Mouse (Mus musculus) neural tube, embryonic 12.5 days (tissue): ENCODE data around the gene Gm20388. TPM values are rescaled to one million over a fixed set of nuclear protein-coding genes. Genes with fewer than 3 reads are reported as not detected.

Source experiments
- ATAC-seq: fragments of 200-750 bp; cut with Nextera tagmentation; 2 replicates; pipeline ENCODE4 v1.8.0; 2017; ENCODE audit warnings: low read depth, mild to moderate bottlenecking, moderate TSS enrichment, moderate library complexity; ENCODE audit not compliant: low FRiP score
- H3K27ac ChIP-seq: fragments of 300-500 bp; sonication (generic); 2 replicates; pipeline ENCODE4 v1.5.1; 2016
- H3K27me3 ChIP-seq: fragments of 300-500 bp; sonication (generic); replicated peaks from 2 replicates; pipeline ENCODE4 v1.6.1; 2016; ENCODE audit warnings: mild to moderate bottlenecking
- H3K36me3 ChIP-seq: fragments of 300-500 bp; sonication (generic); 2 replicates; pipeline ENCODE4 v1.6.1; 2016; ENCODE audit warnings: mild to moderate bottlenecking
- H3K4me1 ChIP-seq: fragments of 300-500 bp; sonication (generic); 2 replicates; pipeline ENCODE4 v1.6.1; 2016
- H3K4me2 ChIP-seq: fragments of 300-500 bp; sonication (generic); replicated peaks from 2 replicates; pipeline ENCODE4 v1.6.1; 2016; ENCODE audit warnings: mild to moderate bottlenecking
- H3K4me3 ChIP-seq: fragments of 300-500 bp; sonication (generic); 2 replicates; pipeline ENCODE4 v1.5.1; 2016
- H3K9ac ChIP-seq: fragments of 300-500 bp; sonication (generic); 2 replicates; pipeline ENCODE4 v1.6.1; 2016; ENCODE audit warnings: mild to moderate bottlenecking
- H3K9me3 ChIP-seq: fragments of 300-500 bp; sonication (generic); 2 replicates; pipeline ENCODE4 v1.6.1; 2016; ENCODE audit warnings: mild to moderate bottlenecking
- WGBS: fragments of 180-500 bp; shearing (Covaris S2); methylation state at CpG from one replicate; pipeline ENCODE4 v1.1.7; 2016; 5-methylcytosine and 5-hydroxymethylcytosine counted together
- polyA plus RNA-seq: library from polyadenylated mRNA; unstranded; fragments of >200 nt; fragmentation: Nextera tagmentation; extraction: Ambion mirVana; gene quantifications from 2 replicates; pipeline ENCODE4 v1.2.1, GENCODE M21; 2016

Gene Gm20388
- polyA plus RNA-seq, 1 experiment from 2014 or later = not detected

DNA sequence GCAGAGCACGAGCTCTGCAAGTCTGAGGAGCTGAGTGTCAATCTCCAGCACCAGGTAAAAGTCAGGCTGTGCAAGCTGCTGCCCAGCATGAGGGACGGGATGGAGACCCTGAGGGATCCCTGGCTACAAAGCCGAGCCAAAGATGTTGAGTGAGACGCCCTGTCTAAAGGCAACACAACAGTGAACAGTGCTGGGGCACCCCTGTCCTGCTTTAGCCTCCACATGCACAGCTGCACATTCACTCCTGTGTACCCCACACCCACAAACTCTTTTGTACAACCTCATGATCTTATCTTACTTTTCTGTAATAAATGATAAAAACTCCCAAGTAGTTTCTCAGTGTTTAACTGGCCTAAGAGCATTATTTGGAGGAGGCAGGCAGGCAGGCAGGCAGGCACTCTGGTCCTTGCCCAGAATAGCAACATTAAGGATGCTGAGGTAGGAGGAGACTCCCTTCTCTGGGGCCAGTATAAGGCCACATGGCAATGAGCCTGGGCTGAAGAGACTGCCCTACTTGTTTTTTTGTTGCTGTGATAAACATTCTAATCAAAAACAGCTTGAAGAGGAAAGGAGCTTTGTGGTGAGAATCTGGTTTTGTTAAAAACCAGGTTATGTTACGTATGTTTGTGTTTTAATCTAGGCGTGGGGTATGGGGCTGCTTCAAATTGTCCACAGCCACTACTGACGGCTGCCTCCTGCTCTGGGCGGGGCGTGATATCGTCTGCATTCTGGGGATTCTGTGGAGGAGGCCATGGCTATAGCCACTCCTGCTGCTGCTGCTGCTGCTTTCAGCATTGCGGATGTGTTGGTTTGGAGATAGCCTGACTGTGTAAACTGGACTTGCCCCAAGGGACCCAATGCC is 3007.1 kb downstream of the Gm20388 start:
- no peak overlapping the region for H3K4me3 ChIP-seq
- no peak overlapping the region for H3K4me2 ChIP-seq
- H3K27ac ChIP-seq = no peak overlapping the region
- no peak for ATAC-seq
- H3K36me3 ChIP-seq = peaks cover 20% of the 10 kb centered on the region
- peaks cover 25% of the 10 kb centered on the region for H3K4me1 ChIP-seq
- no peaks in the 10 kb centered on the region for H3K27me3 ChIP-seq
- no peaks in the 10 kb centered on the region for H3K9me3 ChIP-seq
- no peak overlapping the region for H3K9ac ChIP-seq
- WGBS = 72% methylated on average over 11 of the region's 11 CpGs

DNA sequence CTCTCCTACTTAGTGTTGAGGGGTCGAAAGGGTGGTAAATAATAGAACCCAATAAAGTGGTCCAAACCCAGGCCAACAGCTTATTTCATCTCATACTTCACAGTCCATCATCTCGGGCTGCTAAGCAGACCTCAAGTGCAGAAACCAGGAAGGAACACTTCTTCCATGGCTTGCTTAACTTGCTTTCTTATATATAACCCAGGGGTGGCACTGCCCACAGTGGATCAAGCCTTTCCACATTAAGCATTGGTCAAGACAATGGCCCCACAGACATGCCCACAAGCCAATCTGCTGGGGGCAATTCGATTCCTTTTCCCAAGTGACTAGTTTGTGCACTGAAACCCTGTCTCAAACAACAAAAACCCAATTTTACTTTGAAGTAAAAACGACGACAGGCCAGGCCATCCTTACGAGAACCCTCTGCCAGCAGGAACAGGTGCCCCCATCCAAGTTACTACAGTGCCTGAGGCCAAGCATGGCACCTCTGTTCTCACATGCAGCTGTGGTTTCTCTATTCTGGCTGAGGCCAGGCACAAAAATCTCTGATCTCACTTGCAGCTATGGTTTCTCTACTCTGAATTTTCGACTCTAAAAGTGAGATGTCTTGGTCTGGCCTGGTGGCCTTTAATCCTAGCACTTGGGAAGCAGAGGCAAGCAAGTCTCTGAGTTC is 3007.9 kb downstream of the Gm20388 start:
- Histone ChIP-seq H3K4me2 (no peak overlapping the region), H3K36me3 (peaks cover 15% of the 10 kb centered on the region), H3K9ac (no peak overlapping the region), H3K27me3 (no peaks in the 10 kb centered on the region), H3K4me3 (no peak overlapping the region), H3K9me3 (no peaks in the 10 kb centered on the region), H3K27ac (no peak overlapping the region), H3K4me1 (peaks cover 25% of the 10 kb centered on the region)
- ATAC-seq = no peak
- 77% methylated on average over 7 of the region's 7 CpGs for WGBS

DNA sequence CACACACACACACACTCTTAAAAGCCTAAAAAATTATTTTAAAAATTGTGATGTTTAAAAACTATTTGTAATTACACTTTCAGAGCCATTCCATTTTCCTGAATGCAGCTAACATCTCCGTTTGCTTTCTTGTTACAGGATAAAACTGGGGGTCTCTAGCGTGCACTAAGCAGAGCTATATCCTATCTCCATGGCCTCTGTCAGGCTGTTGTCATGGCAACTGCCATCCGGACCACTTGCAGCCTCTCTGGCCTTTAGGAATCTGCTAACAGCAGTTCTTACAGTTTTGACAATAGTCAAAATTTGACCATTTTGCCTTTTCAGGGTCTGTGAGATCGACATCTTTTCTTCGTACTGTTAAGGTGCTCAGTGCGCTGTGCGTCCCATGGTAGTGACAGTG is 3010.2 kb downstream of the Gm20388 start:
- Histone ChIP-seq H3K4me3 (no peak overlapping the region), H3K36me3 (no peaks in the 10 kb centered on the region), H3K4me1 (peaks cover 25% of the 10 kb centered on the region), H3K9me3 (no peaks in the 10 kb centered on the region), H3K4me2 (no peak overlapping the region), H3K27ac (no peak overlapping the region), H3K9ac (no peak overlapping the region), H3K27me3 (no peaks in the 10 kb centered on the region)
- WGBS = 76% methylated on average over 7 of the region's 7 CpGs
- ATAC-seq = no peak

DNA sequence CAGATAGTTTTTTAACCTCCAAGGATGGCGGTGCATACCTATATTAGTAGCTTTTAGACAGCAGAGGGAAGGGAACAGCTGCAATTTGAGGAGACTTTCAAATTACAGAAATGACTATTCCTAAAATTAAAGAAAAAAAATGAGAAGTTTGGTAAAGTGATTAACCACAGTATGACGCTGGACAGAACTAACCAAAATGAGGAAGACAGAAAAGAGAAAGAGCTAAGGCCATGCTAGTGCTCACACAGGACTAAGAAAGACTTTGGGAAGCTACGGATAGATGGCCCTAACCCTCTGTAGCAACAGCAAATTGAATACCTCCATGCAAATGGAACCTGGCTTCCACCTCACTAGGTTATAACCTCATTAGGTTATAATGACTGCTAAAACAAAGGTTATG is 3012.3 kb downstream of the Gm20388 start:
- Histone ChIP-seq H3K27me3 (no peaks in the 10 kb centered on the region), H3K4me1 (peaks cover 20% of the 10 kb centered on the region), H3K27ac (no peak overlapping the region), H3K9ac (no peak overlapping the region), H3K36me3 (no peaks in the 10 kb centered on the region), H3K9me3 (no peaks in the 10 kb centered on the region), H3K4me2 (no peak overlapping the region), H3K4me3 (no peak overlapping the region)
- 88% methylated on average over 3 of the region's 3 CpGs for WGBS
- ATAC-seq = no peak

DNA sequence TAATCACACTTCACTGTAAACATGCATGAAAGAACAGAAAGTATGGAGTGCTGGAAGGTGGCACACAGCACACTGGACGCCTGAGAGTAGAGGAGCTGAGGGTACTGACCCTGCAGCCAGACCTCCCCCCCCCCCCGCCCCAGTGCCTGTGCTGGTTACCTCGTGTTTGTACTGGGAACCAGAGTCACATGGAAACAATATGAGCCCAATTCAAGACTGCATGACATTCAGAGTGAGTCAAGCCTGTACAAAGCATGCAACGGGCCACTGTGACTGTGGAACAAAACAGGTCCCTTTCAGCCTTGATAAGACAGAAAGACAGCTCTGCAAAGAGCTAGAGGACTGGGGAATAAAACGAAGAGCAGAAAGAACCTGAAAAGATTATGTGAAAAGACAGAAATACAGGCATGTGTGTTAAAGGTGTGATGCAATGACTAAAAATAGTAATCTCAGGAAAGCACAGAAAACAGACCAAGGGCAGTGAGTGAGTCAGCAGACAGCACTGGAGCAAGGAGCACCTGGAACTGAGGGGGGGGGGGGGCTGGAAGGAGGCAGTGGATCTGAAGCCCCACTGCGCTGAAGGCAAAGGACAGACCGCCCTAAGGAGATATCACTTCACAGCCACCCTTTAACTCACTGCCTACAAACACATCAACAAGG is 3012.9 kb downstream of the Gm20388 start:
- H3K4me1 ChIP-seq = peaks cover 13% of the 10 kb centered on the region
- no peak overlapping the region for H3K4me3 ChIP-seq
- H3K27ac ChIP-seq = no peak overlapping the region
- no peaks in the 10 kb centered on the region for H3K27me3 ChIP-seq
- ATAC-seq = no peak
- H3K9me3 ChIP-seq = no peaks in the 10 kb centered on the region
- no peak overlapping the region for H3K9ac ChIP-seq
- H3K36me3 ChIP-seq = no peaks in the 10 kb centered on the region
- WGBS = 66% methylated on average over 7 of the region's 7 CpGs
- no peak overlapping the region for H3K4me2 ChIP-seq

DNA sequence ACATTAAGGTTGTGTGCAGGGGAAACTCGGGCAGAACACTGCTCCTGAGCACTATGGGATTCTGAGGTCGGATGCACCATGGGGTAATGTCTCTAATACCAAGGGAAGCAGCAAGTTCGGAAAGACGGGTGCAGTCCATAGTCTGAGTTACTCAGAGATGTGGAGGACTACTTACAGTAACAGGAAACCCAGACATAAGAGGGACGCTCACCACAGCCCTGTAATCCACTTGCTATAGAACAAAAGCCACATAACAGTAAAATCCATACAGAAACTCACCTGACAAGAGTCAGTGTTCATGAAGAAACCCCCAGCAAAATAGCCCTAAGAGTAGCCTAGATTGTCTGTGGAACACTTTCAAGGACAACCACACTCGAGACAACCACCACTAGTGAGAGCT is 3013.4 kb downstream of the Gm20388 start:
- H3K4me2 ChIP-seq = no peak overlapping the region
- no peaks in the 10 kb centered on the region for H3K27me3 ChIP-seq
- H3K36me3 ChIP-seq = no peaks in the 10 kb centered on the region
- H3K9me3 ChIP-seq = no peaks in the 10 kb centered on the region
- peaks cover 8% of the 10 kb centered on the region; the same call in 1 of the 2 replicates for H3K4me1 ChIP-seq
- ATAC-seq = no peak
- H3K9ac ChIP-seq = no peak overlapping the region
- 81% methylated on average over 6 of the region's 6 CpGs for WGBS
- no peak overlapping the region for H3K27ac ChIP-seq
- H3K4me3 ChIP-seq = no peak overlapping the region

DNA sequence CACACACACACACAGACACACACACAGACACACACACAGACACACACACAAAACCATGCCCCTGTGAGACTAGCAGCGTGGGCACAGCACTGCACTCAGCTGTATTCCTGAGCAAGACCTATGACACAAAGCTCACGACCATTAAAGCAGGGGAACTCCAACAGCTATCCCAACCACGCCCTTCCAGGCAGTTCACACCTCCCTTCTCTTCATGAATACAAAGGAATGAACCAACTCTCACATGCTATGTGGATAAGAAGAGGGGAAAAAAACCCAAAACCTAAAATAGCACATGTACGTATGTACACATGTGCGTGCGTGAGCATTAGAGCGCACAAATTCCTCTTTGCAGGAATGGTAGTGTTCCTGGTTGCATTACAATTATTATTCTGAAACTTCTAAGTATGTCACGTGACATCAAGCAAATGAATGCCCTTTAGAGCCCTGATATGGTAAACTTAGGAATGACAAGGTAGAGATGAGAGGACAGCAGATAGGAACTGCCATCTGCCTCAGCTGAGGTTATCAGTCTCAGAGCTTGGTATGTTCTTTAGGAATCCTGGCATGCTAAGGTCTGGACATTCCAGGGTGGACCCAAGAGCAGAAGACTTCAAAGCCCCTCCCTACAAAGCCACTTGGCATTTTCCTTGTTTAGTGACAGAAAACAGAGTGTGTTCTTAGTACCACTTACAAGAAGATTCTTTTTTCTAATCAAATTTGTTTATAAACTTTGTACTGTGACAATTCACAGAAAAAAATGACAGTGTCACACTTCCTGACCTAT is 3015.5 kb downstream of the Gm20388 start:
- Histone ChIP-seq H3K4me3 (no peak overlapping the region), H3K4me1 (peaks cover 5% of the 10 kb centered on the region; the same call in 1 of the 2 replicates), H3K9me3 (no peaks in the 10 kb centered on the region), H3K36me3 (no peaks in the 10 kb centered on the region), H3K27me3 (no peaks in the 10 kb centered on the region), H3K9ac (no peak overlapping the region), H3K4me2 (no peak overlapping the region), H3K27ac (no peak overlapping the region)
- WGBS = 90% methylated on average over 8 of the region's 8 CpGs
- ATAC-seq = no peak

DNA sequence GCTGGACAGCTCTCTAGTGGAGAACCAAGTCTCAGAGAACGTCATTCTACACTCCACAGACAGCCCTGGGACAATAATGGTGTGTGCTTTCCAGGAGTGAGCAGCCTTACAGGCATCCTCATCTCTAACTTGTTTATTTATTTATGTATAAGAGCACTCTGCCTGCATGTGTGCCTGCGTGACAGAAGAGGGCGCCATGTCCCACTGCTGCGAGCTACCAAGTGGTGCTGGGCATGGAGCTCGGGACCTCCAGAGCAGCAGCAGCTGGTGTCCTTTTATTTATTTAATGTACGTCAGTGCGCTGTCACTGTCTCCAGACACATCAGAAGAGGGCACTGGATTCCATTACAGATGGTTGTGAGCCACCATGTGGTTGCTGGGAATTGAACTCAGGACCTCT is 3016.1 kb downstream of the Gm20388 start:
- 80% methylated on average over 7 of the region's 7 CpGs for WGBS
- Histone ChIP-seq H3K4me3 (no peak overlapping the region), H3K4me2 (no peak overlapping the region), H3K27me3 (no peaks in the 10 kb centered on the region), H3K4me1 (0 out of 2 replicates have a peak, but pooled peaks cover 2% of the 10 kb centered on the region), H3K36me3 (no peaks in the 10 kb centered on the region), H3K27ac (no peak overlapping the region), H3K9me3 (no peaks in the 10 kb centered on the region), H3K9ac (no peak overlapping the region)
- ATAC-seq = no peak

DNA sequence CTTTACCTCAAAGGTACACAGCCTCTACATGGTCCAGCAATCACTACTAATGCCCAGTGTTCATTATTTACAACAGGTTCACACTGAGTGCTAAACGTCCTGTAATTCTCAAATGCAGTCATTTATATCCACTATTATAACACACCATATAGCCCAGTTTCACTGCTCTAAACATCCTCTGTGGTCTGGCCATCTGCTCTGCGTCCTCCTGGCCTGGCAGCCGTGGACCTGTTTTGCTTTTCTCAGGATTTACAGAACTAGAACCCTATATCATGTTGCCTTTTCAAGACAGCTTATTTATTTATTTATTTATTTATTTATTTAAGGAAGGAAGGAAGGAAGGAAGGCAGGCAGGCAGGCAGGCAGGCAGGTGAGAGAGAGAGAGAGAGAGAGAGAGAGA is 3017.2 kb downstream of the Gm20388 start:
- Histone ChIP-seq H3K9ac (no peak overlapping the region), H3K4me3 (no peak overlapping the region), H3K36me3 (no peaks in the 10 kb centered on the region), H3K27me3 (no peaks in the 10 kb centered on the region), H3K27ac (no peak overlapping the region), H3K4me1 (0 out of 2 replicates have a peak, but pooled peaks cover 7% of the 10 kb centered on the region), H3K9me3 (no peaks in the 10 kb centered on the region), H3K4me2 (no peak overlapping the region)
- ATAC-seq = no peak
- 92% methylated on average over 3 of the region's 3 CpGs for WGBS

DNA sequence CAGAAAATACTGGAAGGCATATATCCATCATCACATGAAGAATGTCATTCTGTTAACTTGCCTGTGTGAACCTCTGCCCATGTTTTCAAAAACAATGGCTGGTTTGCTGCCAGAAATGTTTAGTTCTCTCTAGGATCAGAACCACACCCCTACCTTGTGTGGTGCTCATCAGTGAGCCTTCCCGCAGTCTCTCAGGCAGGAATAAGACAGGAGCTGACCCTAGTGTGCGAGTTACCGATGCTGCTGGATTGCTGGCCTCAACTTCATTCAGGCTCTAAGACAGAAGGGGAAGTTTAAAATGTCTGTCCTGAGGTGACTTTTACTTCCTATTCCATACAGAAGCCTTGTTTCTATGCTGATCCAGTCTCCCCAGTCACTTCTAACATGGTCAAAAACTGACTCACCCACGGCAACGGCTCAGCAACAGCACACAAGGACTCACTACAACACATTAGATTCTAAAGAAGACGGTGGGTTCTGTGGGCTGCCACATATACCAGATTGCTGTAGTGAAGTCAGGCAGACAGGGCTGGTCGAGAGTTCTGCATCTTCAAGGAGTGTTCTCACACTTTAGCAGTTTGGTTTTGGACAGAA is 3018.1 kb downstream of the Gm20388 start:
- Histone ChIP-seq H3K4me3 (no peak overlapping the region), H3K9me3 (no peaks in the 10 kb centered on the region), H3K27ac (no peak overlapping the region), H3K36me3 (no peaks in the 10 kb centered on the region), H3K4me1 (0 out of 2 replicates have a peak, but pooled peaks cover 7% of the 10 kb centered on the region), H3K27me3 (no peaks in the 10 kb centered on the region), H3K4me2 (no peak overlapping the region), H3K9ac (no peak overlapping the region)
- no peak for ATAC-seq
- WGBS = 91% methylated on average over 7 of the region's 7 CpGs

DNA sequence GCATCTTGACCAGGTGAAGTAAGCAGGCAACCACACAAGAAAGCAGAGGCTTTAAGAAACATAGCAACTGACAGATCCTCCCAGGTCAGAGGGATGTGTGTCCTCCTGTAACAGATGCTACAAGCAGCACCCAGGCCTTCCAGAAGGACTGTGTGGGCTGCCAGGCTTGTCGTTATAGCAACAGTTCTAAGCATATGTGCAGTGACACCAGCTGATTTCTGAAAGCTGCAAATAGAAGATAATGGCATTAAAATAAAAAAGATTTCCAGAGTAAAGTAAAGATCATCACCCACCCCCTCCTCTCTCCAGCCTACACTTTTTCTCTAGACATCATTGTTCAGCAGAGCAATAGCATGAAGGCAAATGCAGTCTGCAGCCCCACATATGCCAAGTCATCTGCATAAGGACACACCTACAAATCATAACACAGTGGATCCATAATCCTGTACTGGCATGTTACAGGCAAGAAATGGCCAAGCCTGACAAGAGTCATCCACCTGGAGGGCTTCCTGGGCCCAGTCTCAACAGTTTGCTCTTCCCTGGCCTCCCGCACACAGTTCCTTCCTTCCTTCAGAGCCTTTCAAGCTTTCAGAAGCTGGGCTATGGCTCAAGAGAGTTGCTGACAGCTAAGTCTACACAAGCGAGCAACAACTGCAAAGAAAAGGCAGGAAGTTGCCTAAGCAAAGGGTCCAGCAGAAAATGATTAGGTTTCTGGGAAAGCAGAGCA is 3021.4 kb downstream of the Gm20388 start:
- WGBS = 83% methylated on average over 3 of the region's 3 CpGs
- H3K27me3 ChIP-seq = no peaks in the 10 kb centered on the region
- no peak for ATAC-seq

More for the DNA sequence above, 3021.4 kb downstream of the Gm20388 start:
- Histone ChIP-seq H3K27ac (no peak overlapping the region), H3K9ac (no peak overlapping the region), H3K4me3 (no peak overlapping the region), H3K36me3 (no peaks in the 10 kb centered on the region), H3K4me1 (peaks cover 21% of the 10 kb centered on the region), H3K9me3 (no peaks in the 10 kb centered on the region), H3K4me2 (no peak overlapping the region)
